Mouse (Mus musculus): ENCODE data around the gene Nucb1. TPM values are rescaled to one million over a fixed set of nuclear protein-coding genes. Genes with fewer than 3 reads are reported as not detected.

Nucb1 gene
- 38.2 TPM for polyA plus RNA-seq (2014; fragmentation: Illumina TruSeq; extraction: RNeasy Lipid Tissue Mini Kit (QIAGEN cat#74804); ENCODE audit: low read depth, low replicate concordance)

DNA sequence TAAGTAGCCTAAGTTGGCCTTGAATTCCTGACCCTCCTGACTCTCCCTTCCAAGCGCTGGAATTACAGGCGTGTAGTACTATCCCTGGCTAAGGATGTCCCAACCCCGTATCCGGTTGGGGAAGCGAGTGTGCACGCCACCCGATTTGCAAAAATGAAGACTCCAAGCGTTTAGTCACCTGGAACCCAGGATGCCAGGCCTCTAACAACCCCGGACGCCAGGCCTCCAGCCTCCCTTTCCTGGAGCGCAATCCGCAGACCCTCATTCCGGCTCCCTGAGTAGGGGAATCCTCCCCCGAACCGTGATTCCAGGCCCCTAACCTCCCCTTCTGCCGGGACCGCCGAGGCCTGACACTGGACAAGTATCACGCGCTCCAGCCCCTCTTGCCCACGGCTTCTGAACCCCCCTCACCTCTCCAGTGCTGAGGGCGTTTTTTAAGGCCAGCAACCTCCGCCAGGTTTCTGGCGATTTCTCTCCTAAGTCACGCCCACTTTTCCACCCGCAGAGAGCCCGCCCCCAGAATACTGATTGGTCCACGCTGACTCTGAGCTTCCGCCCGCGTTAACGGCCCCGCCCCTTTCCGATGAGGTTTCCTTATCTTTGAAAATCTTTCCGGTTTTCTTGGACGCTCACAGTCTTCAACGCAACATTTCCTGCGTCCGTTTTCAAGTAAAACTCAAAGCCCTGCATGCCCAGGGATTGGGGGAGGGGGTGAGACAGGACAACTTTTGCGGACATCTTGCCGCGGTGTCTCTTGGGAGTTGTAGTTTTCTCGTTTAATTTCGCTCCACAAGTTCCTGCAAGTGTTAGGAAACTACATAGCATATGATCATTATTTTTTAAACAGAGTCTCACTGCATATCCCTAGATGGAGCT is at the start of gene Nucb1:
Nucb1 (minus strand) TSS at position 495 of the 876 bp plus-strand sequence.

GRCm38 (mm10) chr7:45554744-45555143 is 44.5 kb upstream of the Nucb1 start, which contains the start of gene Hsd17b14:
Gene Hsd17b14, plus strand, starts transcription at chr7:45554893.

GRCm38 (mm10) chr7:45525809-45526473 is 15.7 kb upstream of the Nucb1 start, which contains the start of the genes Ppp1r15a and Plekha4:
Gene Ppp1r15a, minus strand, starts transcription at chr7:45526268.
Gene Plekha4, plus strand, starts transcription at chr7:45526330.

GRCm38 (mm10) chr7:45488293-45489204 is 21.7 kb downstream of the Nucb1 start, which contains the start of gene Dhdh:
Gene Dhdh, minus strand, starts transcription at chr7:45488805.

GRCm38 (mm10) chr7:45486761-45487415 is 23.3 kb downstream of the Nucb1 start, which contains the start of gene Gm45808:
Gene Gm45808, minus strand, starts transcription at chr7:45486811.

DNA sequence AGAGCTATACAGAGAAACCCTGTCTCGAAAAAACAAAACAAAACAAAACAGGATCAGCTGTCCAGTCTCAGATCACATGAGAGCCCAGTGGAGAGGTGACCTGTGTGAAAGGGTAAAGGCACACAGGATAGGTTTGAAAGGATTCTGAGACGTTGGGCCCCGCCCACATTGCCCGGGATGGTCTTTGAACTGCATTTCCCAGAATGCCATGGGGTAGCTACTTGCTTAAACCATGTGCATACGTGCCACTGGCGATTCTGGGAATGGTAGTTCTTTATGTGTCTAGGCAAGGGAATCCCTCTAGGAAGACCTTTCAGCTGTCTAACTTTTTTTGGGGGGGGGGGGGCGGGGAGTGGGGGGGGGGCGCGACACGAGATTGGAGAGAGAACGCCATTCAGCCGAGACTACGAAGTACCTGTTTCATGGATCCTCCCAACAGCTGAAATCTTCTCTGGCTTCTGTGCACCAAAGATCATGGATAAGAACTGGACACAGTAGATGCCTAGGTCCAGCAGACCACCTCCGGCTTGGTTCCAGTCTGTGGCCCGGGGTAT is 28.8 kb downstream of the Nucb1 start, which contains the start of gene Tulp2:
Tulp2 (plus strand) TSS at position 504 of the 554 bp plus-strand sequence.

GRCm38 (mm10) chr7:45466283-45467089 is 43.7 kb downstream of the Nucb1 start, which contains the start of gene Bax:
Gene Bax, minus strand, starts transcription at chr7:45466898.

GRCm38 (mm10) chr7:45459564-45460140 is 50.6 kb downstream of the Nucb1 start, which contains the start of gene Ftl1:
Gene Ftl1, minus strand, starts transcription at chr7:45459884.

Other genes starting within 250 kb of the Nucb1 start
- gene Slc6a21, start 232.9 kb downstream of the Nucb1 start, polyA plus RNA-seq (2014; fragmentation: Illumina TruSeq; extraction: RNeasy Lipid Tissue Mini Kit (QIAGEN cat#74804); ENCODE audit: low read depth, low replicate concordance), result not detected
- not detected for gene Trpm4, start 176.6 kb downstream of the Nucb1 start, polyA plus RNA-seq (2014; fragmentation: Illumina TruSeq; extraction: RNeasy Lipid Tissue Mini Kit (QIAGEN cat#74804); ENCODE audit: low read depth, low replicate concordance)
- not detected for gene Hrc, start 175.1 kb downstream of the Nucb1 start, polyA plus RNA-seq (2014; fragmentation: Illumina TruSeq; extraction: RNeasy Lipid Tissue Mini Kit (QIAGEN cat#74804); ENCODE audit: low read depth, low replicate concordance)
- not detected for gene Ppfia3, start 143.4 kb downstream of the Nucb1 start, polyA plus RNA-seq (2014; fragmentation: Illumina TruSeq; extraction: RNeasy Lipid Tissue Mini Kit (QIAGEN cat#74804); ENCODE audit: low read depth, low replicate concordance)
- gene Lin7b, start 139.8 kb downstream of the Nucb1 start, polyA plus RNA-seq (2014; fragmentation: Illumina TruSeq; extraction: RNeasy Lipid Tissue Mini Kit (QIAGEN cat#74804); ENCODE audit: low read depth, low replicate concordance), result not detected
- 36.2 TPM for gene Snrnp70, start 114.7 kb downstream of the Nucb1 start, polyA plus RNA-seq (2014; fragmentation: Illumina TruSeq; extraction: RNeasy Lipid Tissue Mini Kit (QIAGEN cat#74804); ENCODE audit: low read depth, low replicate concordance)
- not detected for gene Kcna7, start 104.8 kb downstream of the Nucb1 start, polyA plus RNA-seq (2014; fragmentation: Illumina TruSeq; extraction: RNeasy Lipid Tissue Mini Kit (QIAGEN cat#74804); ENCODE audit: low read depth, low replicate concordance)
- not detected for gene Ntf5, start 96.7 kb downstream of the Nucb1 start, polyA plus RNA-seq (2014; fragmentation: Illumina TruSeq; extraction: RNeasy Lipid Tissue Mini Kit (QIAGEN cat#74804); ENCODE audit: low read depth, low replicate concordance)
- not detected for gene Lhb, start 89.6 kb downstream of the Nucb1 start, polyA plus RNA-seq (2014; fragmentation: Illumina TruSeq; extraction: RNeasy Lipid Tissue Mini Kit (QIAGEN cat#74804); ENCODE audit: low read depth, low replicate concordance)
- gene Gys1, start 75.6 kb downstream of the Nucb1 start, polyA plus RNA-seq (2014; fragmentation: Illumina TruSeq; extraction: RNeasy Lipid Tissue Mini Kit (QIAGEN cat#74804); ENCODE audit: low read depth, low replicate concordance), result 0.64 TPM
- 0.58 TPM for gene Ruvbl2, start 72.3 kb downstream of the Nucb1 start, polyA plus RNA-seq (2014; fragmentation: Illumina TruSeq; extraction: RNeasy Lipid Tissue Mini Kit (QIAGEN cat#74804); ENCODE audit: low read depth, low replicate concordance)
- 81.8 TPM for gene Ftl1, start 50.5 kb downstream of the Nucb1 start, polyA plus RNA-seq (2014; fragmentation: Illumina TruSeq; extraction: RNeasy Lipid Tissue Mini Kit (QIAGEN cat#74804); ENCODE audit: low read depth, low replicate concordance)
- 0.79 TPM for gene Bax, start 43.5 kb downstream of the Nucb1 start, polyA plus RNA-seq (2014; fragmentation: Illumina TruSeq; extraction: RNeasy Lipid Tissue Mini Kit (QIAGEN cat#74804); ENCODE audit: low read depth, low replicate concordance)
- gene Tulp2, start 28.5 kb downstream of the Nucb1 start, polyA plus RNA-seq (2014; fragmentation: Illumina TruSeq; extraction: RNeasy Lipid Tissue Mini Kit (QIAGEN cat#74804); ENCODE audit: low read depth, low replicate concordance), result not detected
- gene Gm45808, start 23.6 kb downstream of the Nucb1 start, polyA plus RNA-seq (2014; fragmentation: Illumina TruSeq; extraction: RNeasy Lipid Tissue Mini Kit (QIAGEN cat#74804); ENCODE audit: low read depth, low replicate concordance), result not detected
- gene Dhdh, start 21.6 kb downstream of the Nucb1 start, polyA plus RNA-seq (2014; fragmentation: Illumina TruSeq; extraction: RNeasy Lipid Tissue Mini Kit (QIAGEN cat#74804); ENCODE audit: low read depth, low replicate concordance), result 85.8 TPM
- 0.95 TPM for gene Ppp1r15a, start 15.9 kb upstream of the Nucb1 start, polyA plus RNA-seq (2014; fragmentation: Illumina TruSeq; extraction: RNeasy Lipid Tissue Mini Kit (QIAGEN cat#74804); ENCODE audit: low read depth, low replicate concordance)
- not detected for gene Plekha4, start 15.9 kb upstream of the Nucb1 start, polyA plus RNA-seq (2014; fragmentation: Illumina TruSeq; extraction: RNeasy Lipid Tissue Mini Kit (QIAGEN cat#74804); ENCODE audit: low read depth, low replicate concordance)
- gene Hsd17b14, start 44.5 kb upstream of the Nucb1 start, polyA plus RNA-seq (2014; fragmentation: Illumina TruSeq; extraction: RNeasy Lipid Tissue Mini Kit (QIAGEN cat#74804); ENCODE audit: low read depth, low replicate concordance), result not detected
- gene Bcat2, start 59.7 kb upstream of the Nucb1 start, polyA plus RNA-seq (2014; fragmentation: Illumina TruSeq; extraction: RNeasy Lipid Tissue Mini Kit (QIAGEN cat#74804); ENCODE audit: low read depth, low replicate concordance), result 3.7 TPM
- not detected for gene Fgf21, start 105.1 kb upstream of the Nucb1 start, polyA plus RNA-seq (2014; fragmentation: Illumina TruSeq; extraction: RNeasy Lipid Tissue Mini Kit (QIAGEN cat#74804); ENCODE audit: low read depth, low replicate concordance)
- not detected for gene Fut1, start 106.9 kb upstream of the Nucb1 start, polyA plus RNA-seq (2014; fragmentation: Illumina TruSeq; extraction: RNeasy Lipid Tissue Mini Kit (QIAGEN cat#74804); ENCODE audit: low read depth, low replicate concordance)
- not detected for gene Izumo1, start 111.4 kb upstream of the Nucb1 start, polyA plus RNA-seq (2014; fragmentation: Illumina TruSeq; extraction: RNeasy Lipid Tissue Mini Kit (QIAGEN cat#74804); ENCODE audit: low read depth, low replicate concordance)
- gene Rasip1, start 117.1 kb upstream of the Nucb1 start, polyA plus RNA-seq (2014; fragmentation: Illumina TruSeq; extraction: RNeasy Lipid Tissue Mini Kit (QIAGEN cat#74804); ENCODE audit: low read depth, low replicate concordance), result not detected
- gene Mamstr, start 129.6 kb upstream of the Nucb1 start, polyA plus RNA-seq (2014; fragmentation: Illumina TruSeq; extraction: RNeasy Lipid Tissue Mini Kit (QIAGEN cat#74804); ENCODE audit: low read depth, low replicate concordance), result not detected
- not detected for gene Fut2, start 156.0 kb upstream of the Nucb1 start, polyA plus RNA-seq (2014; fragmentation: Illumina TruSeq; extraction: RNeasy Lipid Tissue Mini Kit (QIAGEN cat#74804); ENCODE audit: low read depth, low replicate concordance)
- not detected for gene Ntn5, start 173.6 kb upstream of the Nucb1 start, polyA plus RNA-seq (2014; fragmentation: Illumina TruSeq; extraction: RNeasy Lipid Tissue Mini Kit (QIAGEN cat#74804); ENCODE audit: low read depth, low replicate concordance)
- gene Sec1, start 184.0 kb upstream of the Nucb1 start, polyA plus RNA-seq (2014; fragmentation: Illumina TruSeq; extraction: RNeasy Lipid Tissue Mini Kit (QIAGEN cat#74804); ENCODE audit: low read depth, low replicate concordance), result not detected
- gene Car11, start 189.4 kb upstream of the Nucb1 start, polyA plus RNA-seq (2014; fragmentation: Illumina TruSeq; extraction: RNeasy Lipid Tissue Mini Kit (QIAGEN cat#74804); ENCODE audit: low read depth, low replicate concordance), result not detected
- 2.3 TPM for gene Dbp, start 194.7 kb upstream of the Nucb1 start, polyA plus RNA-seq (2014; fragmentation: Illumina TruSeq; extraction: RNeasy Lipid Tissue Mini Kit (QIAGEN cat#74804); ENCODE audit: low read depth, low replicate concordance)
- gene Rpl18, start 205.1 kb upstream of the Nucb1 start, polyA plus RNA-seq (2014; fragmentation: Illumina TruSeq; extraction: RNeasy Lipid Tissue Mini Kit (QIAGEN cat#74804); ENCODE audit: low read depth, low replicate concordance), result 8.0 TPM
- gene Sphk2, start 207.6 kb upstream of the Nucb1 start, polyA plus RNA-seq (2014; fragmentation: Illumina TruSeq; extraction: RNeasy Lipid Tissue Mini Kit (QIAGEN cat#74804); ENCODE audit: low read depth, low replicate concordance), result 1.6 TPM
- gene Fam83e, start 210.8 kb upstream of the Nucb1 start, polyA plus RNA-seq (2014; fragmentation: Illumina TruSeq; extraction: RNeasy Lipid Tissue Mini Kit (QIAGEN cat#74804); ENCODE audit: low read depth, low replicate concordance), result not detected
- gene Spaca4, start 215.4 kb upstream of the Nucb1 start, polyA plus RNA-seq (2014; fragmentation: Illumina TruSeq; extraction: RNeasy Lipid Tissue Mini Kit (QIAGEN cat#74804); ENCODE audit: low read depth, low replicate concordance), result not detected

All from liver, adult 10 weeks (tissue).